Mouse (Mus musculus) mouse trophoblast stem cell (cell line): ENCODE measurements around the gene Gm10722.
"Not testable (repeated sequence)": the region's sequence is repeated elsewhere in the genome, so short reads cannot be mapped to it uniquely, and the experiment has no call there.

Experiments
- in situ Hi-C, 2 experiments: fragments of 300-500 bp; cut with MseI, MboI; formaldehyde crosslinking; loops; 2 replicates in 1 of 2; 3 replicates in 1 of 2; pipeline ENCODE4 v1.15.1; 2025

Gene Gm10722

GRCm38 (mm10) chr9:3025653-3026052 lies 24.9 kb downstream of the Gm10722 start:
- in situ Hi-C loops, result not testable (repeated sequence)

- in situ Hi-C loops, result not testable (repeated sequence)
Observed at GRCm38 (mm10) chr9:3026136-3026535, 25.4 kb downstream of the Gm10722 start.

GRCm38 (mm10) chr9:3026741-3027140 lies 26.0 kb downstream of the Gm10722 start:
- in situ Hi-C loops, result not testable (repeated sequence)

- in situ Hi-C loops, result not testable (repeated sequence)
Observed at GRCm38 (mm10) chr9:3027200-3027599, 26.5 kb downstream of the Gm10722 start.

GRCm38 (mm10) chr9:3029276-3030000 lies 28.7 kb downstream of the Gm10722 start:
- in situ Hi-C loops, result not testable (repeated sequence)

- in situ Hi-C loops, result not testable (repeated sequence)
Observed at GRCm38 (mm10) chr9:3030677-3031318, 30.1 kb downstream of the Gm10722 start.

- in situ Hi-C loops, result not testable (repeated sequence)
Observed at GRCm38 (mm10) chr9:3034299-3034698, 33.6 kb downstream of the Gm10722 start, which contains the start of gene Gm17535. TSS of gene Gm17535 (plus strand) at chr9:3034599.

GRCm38 (mm10) chr9:3036577-3036976 lies 35.9 kb downstream of the Gm10722 start, which contains the start of gene Gm10715:
TSS of gene Gm10715 (plus strand) at chr9:3036877.
- in situ Hi-C loops, result not testable (repeated sequence)

- in situ Hi-C loops, result not testable (repeated sequence)
Observed at GRCm38 (mm10) chr9:3038161-3038560, 37.4 kb downstream of the Gm10722 start.
